Mouse (Mus musculus) intestine, embryonic 15.5 days (tissue): ENCODE data around the gene Fkbpl. TPM values are rescaled to one million over a fixed set of nuclear protein-coding genes. Genes with fewer than 3 reads are reported as not detected.

Experiments
- ATAC-seq: fragments of 200-750 bp; cut with Nextera tagmentation; 2 replicates; pipeline ENCODE4 v1.8.0; 2017; ENCODE audit warnings: moderate TSS enrichment, moderate library complexity
- H3K27ac ChIP-seq: fragments of 300-500 bp; sonication (generic); 2 replicates; pipeline ENCODE4 v1.5.1; 2015; ENCODE audit warnings: mild to moderate bottlenecking, inconsistent platforms
- H3K27me3 ChIP-seq: fragments of 300-500 bp; sonication (generic); replicated peaks from 2 replicates; pipeline ENCODE4 v1.6.1; 2015; ENCODE audit warnings: inconsistent platforms
- H3K36me3 ChIP-seq: fragments of 300-500 bp; sonication (generic); 2 replicates; pipeline ENCODE4 v1.6.1; 2015; ENCODE audit warnings: inconsistent platforms
- H3K4me1 ChIP-seq: fragments of 300-500 bp; sonication (generic); replicated peaks from 2 replicates; pipeline ENCODE4 v1.6.1; 2015; ENCODE audit warnings: inconsistent platforms
- H3K4me2 ChIP-seq: fragments of 300-500 bp; sonication (generic); replicated peaks from 2 replicates; pipeline ENCODE4 v1.6.1; 2015; ENCODE audit warnings: mild to moderate bottlenecking, inconsistent platforms
- H3K4me3 ChIP-seq: fragments of 300-500 bp; sonication (generic); replicated peaks from 2 replicates; pipeline ENCODE4 v1.5.1; 2015; ENCODE audit warnings: inconsistent platforms
- H3K9ac ChIP-seq: fragments of 300-500 bp; sonication (generic); 2 replicates; pipeline ENCODE4 v1.6.1; 2015; ENCODE audit warnings: inconsistent platforms
- H3K9me3 ChIP-seq: fragments of 300-500 bp; sonication (generic); 2 replicates; pipeline ENCODE4 v1.6.1; 2016; ENCODE audit warnings: inconsistent platforms
- WGBS: fragments of 180-500 bp; shearing (Covaris S2); methylation state at CpG from one replicate; pipeline ENCODE4 v1.1.7; 2015; 5-methylcytosine and 5-hydroxymethylcytosine counted together
- polyA plus RNA-seq: library from polyadenylated mRNA; unstranded; fragments of >200 nt; fragmentation: Nextera tagmentation; extraction: Ambion mirVana; gene quantifications from 2 replicates; pipeline ENCODE4 v1.2.1, GENCODE M21; 2015

Gene Fkbpl
- polyA plus RNA-seq, 1 experiment from 2014 or later: 13.7 TPM

GRCm38 (mm10) chr17:34674524-34675204 lies 30.1 kb downstream of the Fkbpl start:
- 40% methylated on average over 11 of the region's 11 CpGs for WGBS
- no peaks in the 10 kb centered on the region for H3K9me3 ChIP-seq
- H3K27me3 ChIP-seq: peaks cover 41% of the 10 kb centered on the region
- H3K36me3 ChIP-seq: no peaks in the 10 kb centered on the region
- no peak overlapping the region for H3K4me3 ChIP-seq
- 0 out of 2 replicates have a peak overlapping the region, but pooled peaks have one; percentile 6 for H3K4me2 ChIP-seq
- peak overlapping the region; percentile 80 for H3K27ac ChIP-seq
- ATAC-seq: peak; percentile 70
- H3K4me1 ChIP-seq: peaks cover 24% of the 10 kb centered on the region
- no peak overlapping the region for H3K9ac ChIP-seq

GRCm38 (mm10) chr17:34675205-34676092 lies 30.9 kb downstream of the Fkbpl start:
- no peaks in the 10 kb centered on the region for H3K36me3 ChIP-seq
- H3K4me3 ChIP-seq: no peak overlapping the region
- H3K27ac ChIP-seq: peak overlapping the region; percentile 80
- no peaks in the 10 kb centered on the region for H3K9me3 ChIP-seq
- H3K4me1 ChIP-seq: peaks cover 24% of the 10 kb centered on the region
- peaks cover 39% of the 10 kb centered on the region for H3K27me3 ChIP-seq
- ATAC-seq: peak; percentile 11; the same call in 1 of the 2 replicates
- H3K9ac ChIP-seq: no peak overlapping the region
- 40% methylated on average over 13 of the region's 13 CpGs for WGBS
- H3K4me2 ChIP-seq: 0 out of 2 replicates have a peak overlapping the region, but pooled peaks have one; percentile 6

GRCm38 (mm10) chr17:34676093-34676460 lies 31.5 kb downstream of the Fkbpl start:
- Histone ChIP-seq H3K36me3 (no peaks in the 10 kb centered on the region), H3K9me3 (no peaks in the 10 kb centered on the region), H3K4me2 (no peak overlapping the region), H3K27ac (peak overlapping the region; percentile 80; the same call in 1 of the 2 replicates), H3K4me1 (peaks cover 24% of the 10 kb centered on the region), H3K9ac (no peak overlapping the region), H3K27me3 (peaks cover 33% of the 10 kb centered on the region), H3K4me3 (no peak overlapping the region)
- ATAC-seq: no peak
- WGBS: 69% methylated on average over 6 of the region's 6 CpGs

GRCm38 (mm10) chr17:34676671-34677070 lies 32.1 kb downstream of the Fkbpl start:
- H3K9me3 ChIP-seq: no peaks in the 10 kb centered on the region
- H3K27ac ChIP-seq: no peak overlapping the region
- peaks cover 27% of the 10 kb centered on the region for H3K27me3 ChIP-seq
- H3K4me3 ChIP-seq: no peak overlapping the region
- H3K36me3 ChIP-seq: no peaks in the 10 kb centered on the region
- H3K4me1 ChIP-seq: peaks cover 23% of the 10 kb centered on the region
- no peak overlapping the region for H3K9ac ChIP-seq
- WGBS: 53% methylated on average over 12 of the region's 12 CpGs
- ATAC-seq: no peak
- H3K4me2 ChIP-seq: no peak overlapping the region

GRCm38 (mm10) chr17:34680191-34680590 lies 35.6 kb downstream of the Fkbpl start:
- Histone ChIP-seq H3K4me1 (peaks cover 29% of the 10 kb centered on the region), H3K4me2 (no peak overlapping the region), H3K4me3 (no peak overlapping the region), H3K36me3 (no peaks in the 10 kb centered on the region), H3K9me3 (no peaks in the 10 kb centered on the region), H3K27ac (no peak overlapping the region), H3K27me3 (peaks cover 9% of the 10 kb centered on the region; the same call in 1 of the 2 replicates), H3K9ac (no peak overlapping the region)
- no peak for ATAC-seq
- WGBS: 80% methylated on average over 26 of the region's 26 CpGs

GRCm38 (mm10) chr17:34680621-34681020 lies 36.1 kb downstream of the Fkbpl start:
- H3K4me2 ChIP-seq: no peak overlapping the region
- peaks cover 9% of the 10 kb centered on the region; the same call in 1 of the 2 replicates for H3K27me3 ChIP-seq
- WGBS: 80% methylated on average over 4 of the region's 4 CpGs
- H3K4me1 ChIP-seq: peaks cover 33% of the 10 kb centered on the region
- H3K9ac ChIP-seq: no peak overlapping the region
- H3K36me3 ChIP-seq: no peaks in the 10 kb centered on the region
- H3K4me3 ChIP-seq: no peak overlapping the region
- ATAC-seq: no peak
- H3K9me3 ChIP-seq: no peaks in the 10 kb centered on the region
- no peak overlapping the region for H3K27ac ChIP-seq

- H3K4me2 ChIP-seq: no peak overlapping the region
- no peaks in the 10 kb centered on the region for H3K9me3 ChIP-seq
- H3K4me3 ChIP-seq: no peak overlapping the region
- no peak for ATAC-seq
- peaks cover 34% of the 10 kb centered on the region for H3K4me1 ChIP-seq
- peak overlapping the region; percentile 64 for H3K27ac ChIP-seq
- H3K36me3 ChIP-seq: no peaks in the 10 kb centered on the region
- peaks cover 9% of the 10 kb centered on the region; the same call in 1 of the 2 replicates for H3K27me3 ChIP-seq
- H3K9ac ChIP-seq: 0 out of 2 replicates have a peak overlapping the region, but pooled peaks have one; percentile 0
- WGBS: 58% methylated on average over 17 of the region's 17 CpGs
Measured at GRCm38 (mm10) chr17:34681132-34681571, 36.6 kb downstream of the Fkbpl start.

- Histone ChIP-seq H3K9ac (peak overlapping the region; percentile 0; the same call in 1 of the 2 replicates), H3K27me3 (peaks cover 9% of the 10 kb centered on the region; the same call in 1 of the 2 replicates), H3K4me1 (peaks cover 33% of the 10 kb centered on the region), H3K9me3 (no peaks in the 10 kb centered on the region), H3K4me3 (no peak overlapping the region), H3K36me3 (no peaks in the 10 kb centered on the region), H3K27ac (peak overlapping the region; percentile 64; the same call in 1 of the 2 replicates), H3K4me2 (no peak overlapping the region)
- ATAC-seq: 0 out of 2 replicates have a peak, but pooled peaks have one; percentile 29
- 70% methylated on average over 11 of the region's 11 CpGs for WGBS
Measured at GRCm38 (mm10) chr17:34681881-34682536, 37.4 kb downstream of the Fkbpl start.

GRCm38 (mm10) chr17:34683179-34683578 lies 38.6 kb downstream of the Fkbpl start:
- no peak overlapping the region for H3K4me3 ChIP-seq
- H3K4me1 ChIP-seq: peaks cover 33% of the 10 kb centered on the region
- no peaks in the 10 kb centered on the region for H3K9me3 ChIP-seq
- H3K27ac ChIP-seq: no peak overlapping the region
- H3K36me3 ChIP-seq: no peaks in the 10 kb centered on the region
- H3K9ac ChIP-seq: no peak overlapping the region
- 80% methylated on average over 8 of the region's 8 CpGs for WGBS
- peaks cover 9% of the 10 kb centered on the region; the same call in 1 of the 2 replicates for H3K27me3 ChIP-seq
- no peak overlapping the region for H3K4me2 ChIP-seq
- no peak for ATAC-seq

- H3K9me3 ChIP-seq: no peaks in the 10 kb centered on the region
- WGBS: 67% methylated on average over 10 of the region's 10 CpGs
- H3K9ac ChIP-seq: no peak overlapping the region
- ATAC-seq: no peak
- H3K4me2 ChIP-seq: no peak overlapping the region
- peak overlapping the region; percentile 63; the same call in 1 of the 2 replicates for H3K27ac ChIP-seq
- H3K4me1 ChIP-seq: peaks cover 33% of the 10 kb centered on the region
- H3K36me3 ChIP-seq: no peaks in the 10 kb centered on the region
- peaks cover 9% of the 10 kb centered on the region; the same call in 1 of the 2 replicates for H3K27me3 ChIP-seq
- no peak overlapping the region for H3K4me3 ChIP-seq
Measured at GRCm38 (mm10) chr17:34683686-34684220, 39.2 kb downstream of the Fkbpl start.

GRCm38 (mm10) chr17:34684253-34684893 lies 39.8 kb downstream of the Fkbpl start:
- H3K4me3 ChIP-seq: no peak overlapping the region
- H3K4me2 ChIP-seq: no peak overlapping the region
- peak overlapping the region; percentile 63 for H3K27ac ChIP-seq
- no peak overlapping the region for H3K9ac ChIP-seq
- no peaks in the 10 kb centered on the region for H3K9me3 ChIP-seq
- no peaks in the 10 kb centered on the region for H3K36me3 ChIP-seq
- WGBS: 44% methylated on average over 9 of the region's 9 CpGs
- peaks cover 33% of the 10 kb centered on the region for H3K4me1 ChIP-seq
- ATAC-seq: peak; percentile 39; the same call in 1 of the 2 replicates
- H3K27me3 ChIP-seq: peaks cover 6% of the 10 kb centered on the region; the same call in 1 of the 2 replicates
